Mouse (Mus musculus): ENCODE results near the gene Kat7.

DNA sequence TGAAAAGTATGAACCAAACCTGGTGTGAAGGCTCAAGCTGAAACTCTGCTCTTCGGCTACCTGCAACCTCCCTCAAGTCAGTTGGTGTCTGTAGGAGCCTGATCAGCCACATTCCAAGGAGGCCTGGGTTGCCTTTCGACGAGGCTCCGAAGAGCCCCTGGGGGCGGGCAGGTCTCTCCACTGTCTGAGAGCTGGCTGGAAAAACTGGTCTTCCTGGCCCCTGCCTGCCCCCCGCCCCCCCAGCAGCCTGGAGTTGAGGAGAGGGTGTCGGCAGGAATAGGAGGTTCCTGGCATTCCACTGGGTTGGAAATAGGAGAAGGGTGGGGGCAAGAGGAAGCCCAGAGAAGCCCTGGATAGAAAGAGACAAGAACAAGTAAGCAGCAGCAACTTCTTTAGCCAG, 84.6 kb downstream of the Kat7 start:
- TF ChIP-seq CTCF (IDR thresholded peaks at IDR 0.05; ENCODE audit: low read depth) = no peak
- no peak for TF ChIP-seq EP300 (optimal IDR thresholded peaks at IDR 0.05)

All from stomach, postnatal 0 days (tissue).